Mouse (Mus musculus) cerebellum, adult 11-12 months (tissue): Measurements from ENCODE around the gene Pcp4l1.

ENCODE experiments used
- DNase-seq: peaks from one replicate; pipeline ENCODE4 v3.0.0; 2022

Pcp4l1 gene

DNA sequence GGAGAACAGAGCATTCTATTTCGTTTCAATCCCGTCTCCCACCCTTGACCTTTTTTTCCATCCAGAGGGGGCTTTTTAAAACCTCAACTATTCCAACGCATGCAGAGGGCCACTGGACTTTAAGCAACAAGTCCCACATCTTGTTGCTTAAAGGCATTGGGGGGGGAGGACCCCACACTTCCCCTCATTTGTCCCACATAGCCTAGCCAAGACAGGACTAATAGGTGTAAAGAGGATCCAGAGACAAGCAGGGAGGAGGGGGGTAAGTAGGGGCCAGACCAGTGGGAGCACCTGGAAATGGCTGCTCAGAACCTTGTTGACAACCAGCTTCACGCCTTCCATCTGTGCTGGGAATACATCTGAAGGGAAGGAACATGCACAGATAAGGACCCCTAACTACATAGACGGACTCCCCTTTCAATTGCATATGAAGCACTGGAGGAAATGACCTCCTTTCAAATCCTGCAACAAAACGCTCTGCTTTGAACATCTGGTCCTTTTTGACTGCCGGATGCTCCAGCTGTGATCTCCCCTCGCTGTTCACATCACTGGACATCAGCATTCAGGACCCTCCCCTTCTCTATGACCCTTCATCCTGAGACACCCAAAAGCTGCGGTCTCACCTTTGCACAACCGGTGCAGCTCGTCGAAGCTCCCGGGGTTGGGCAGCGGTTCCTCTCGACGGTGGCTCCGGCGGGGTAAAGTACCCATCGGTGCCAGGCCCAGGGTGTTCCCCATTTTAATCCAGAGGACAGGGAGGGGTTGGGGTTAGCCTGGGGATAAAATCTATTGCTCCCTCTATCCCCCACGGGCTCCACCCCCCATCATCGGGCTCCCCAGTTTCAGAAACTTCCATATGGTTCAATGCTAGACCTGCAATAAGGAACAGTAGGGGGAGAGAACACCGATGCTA is 25.5 kb upstream of the Pcp4l1 start:
- DNase-seq: peak; percentile 50

DNA sequence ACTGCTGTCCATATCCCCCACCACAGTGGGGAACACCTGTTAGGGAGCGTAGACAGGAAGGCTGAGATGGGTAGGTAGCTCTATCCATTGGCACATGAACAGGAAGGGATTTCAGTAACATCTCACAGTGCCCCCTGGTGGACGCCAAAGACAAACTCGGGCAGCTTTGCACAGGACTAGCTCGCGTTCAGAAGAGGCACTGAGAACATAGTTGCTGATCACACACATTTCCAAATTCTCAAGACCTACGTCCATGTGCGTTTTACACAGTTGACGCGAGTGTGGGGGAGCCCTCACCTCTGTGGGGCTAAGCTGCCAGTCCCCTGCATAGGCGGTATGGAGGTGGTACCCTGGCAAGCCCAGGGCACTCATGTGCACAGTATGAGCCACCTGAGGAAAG is 24.8 kb upstream of the Pcp4l1 start:
- DNase-seq: peak; percentile 82

DNA sequence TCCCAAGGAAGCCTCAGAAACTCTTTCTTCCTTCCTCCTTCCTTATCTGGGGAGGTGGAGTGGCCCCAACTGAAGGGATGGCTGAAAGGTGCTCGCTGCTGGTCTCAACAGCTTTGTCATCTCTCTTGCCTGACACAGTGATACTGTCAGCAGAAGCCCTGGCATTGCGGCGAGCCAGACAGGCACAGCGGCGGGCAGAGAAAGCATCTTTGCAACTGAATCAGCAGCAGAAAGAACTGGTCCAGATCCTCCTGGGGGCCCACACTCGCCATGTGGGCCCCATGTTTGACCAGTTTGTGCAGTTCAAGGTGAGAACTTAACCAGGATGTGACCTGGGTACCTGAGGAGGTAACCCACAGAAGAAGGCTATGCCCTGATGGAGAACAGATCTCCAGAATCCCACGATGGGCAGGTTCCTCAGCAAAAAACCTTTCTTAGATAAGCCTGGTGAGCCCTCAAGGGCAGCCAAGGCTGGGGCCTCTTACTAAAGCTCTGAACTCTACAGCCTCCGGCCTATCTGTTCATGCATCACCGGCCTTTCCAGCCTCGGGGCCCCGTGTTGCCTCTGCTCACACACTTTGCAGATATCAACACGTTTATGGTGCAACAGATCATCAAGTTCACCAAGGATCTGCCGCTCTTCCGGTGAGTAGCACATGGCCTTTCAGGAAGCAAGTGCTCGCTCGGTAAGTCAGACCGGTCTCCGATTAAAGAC is 20.3 kb upstream of the Pcp4l1 start:
- no peak for DNase-seq

DNA sequence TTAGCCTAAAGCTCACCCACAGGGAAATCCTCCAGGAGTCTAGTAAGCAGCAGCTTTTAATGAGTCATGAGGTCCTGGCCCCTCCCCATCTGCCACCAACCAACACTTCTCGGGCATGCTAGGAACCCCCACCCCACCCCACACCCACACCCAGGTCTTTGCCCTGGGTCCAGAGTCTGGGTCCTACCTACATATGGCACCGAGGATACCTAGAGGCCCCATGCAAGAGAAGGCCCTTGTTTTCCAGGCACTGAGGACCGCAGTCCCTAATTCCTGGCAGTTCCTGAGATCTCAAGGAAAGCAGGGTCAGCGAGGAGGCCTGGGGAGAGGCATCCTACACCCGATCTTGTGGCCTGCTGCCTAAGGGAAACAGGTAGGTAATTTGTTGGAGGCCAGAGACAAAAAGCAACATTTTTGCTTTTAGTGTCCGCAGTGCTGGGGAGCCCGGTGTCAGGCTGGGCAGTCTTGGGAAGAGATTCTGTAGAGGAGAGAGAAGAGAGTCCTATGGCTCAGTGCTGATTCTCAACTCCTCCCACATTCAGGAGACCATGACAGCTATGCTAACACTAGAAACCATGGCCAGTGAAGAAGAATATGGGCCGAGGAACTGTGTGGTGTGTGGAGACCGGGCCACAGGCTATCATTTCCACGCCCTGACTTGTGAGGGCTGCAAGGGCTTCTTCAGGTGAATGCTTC is 17.9 kb upstream of the Pcp4l1 start, which contains the start of gene Nr1i3:
Gene Nr1i3, plus strand, starts transcription at position 170 of the 696 bp plus-strand sequence.
- DNase-seq: no peak

DNA sequence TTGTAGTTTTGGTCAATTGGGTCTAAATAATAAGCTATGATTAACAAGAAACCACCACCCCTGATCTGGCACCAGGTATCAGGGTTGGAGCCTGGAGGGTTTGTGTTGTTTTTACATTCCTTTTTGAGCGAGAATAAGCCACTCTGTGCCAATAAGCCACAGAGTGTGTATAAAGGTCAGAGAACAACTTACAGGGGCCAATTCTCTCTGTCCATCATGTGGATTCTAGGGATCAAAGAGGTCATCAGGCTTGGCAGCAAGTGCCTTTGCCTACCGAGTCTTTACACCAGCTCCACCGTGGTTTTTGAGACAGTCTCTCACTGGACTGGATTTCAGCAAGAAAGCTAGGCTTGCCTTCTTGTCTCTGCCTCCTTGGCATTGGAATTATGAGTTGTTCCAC is 16.8 kb upstream of the Pcp4l1 start:
- DNase-seq: no peak

DNA sequence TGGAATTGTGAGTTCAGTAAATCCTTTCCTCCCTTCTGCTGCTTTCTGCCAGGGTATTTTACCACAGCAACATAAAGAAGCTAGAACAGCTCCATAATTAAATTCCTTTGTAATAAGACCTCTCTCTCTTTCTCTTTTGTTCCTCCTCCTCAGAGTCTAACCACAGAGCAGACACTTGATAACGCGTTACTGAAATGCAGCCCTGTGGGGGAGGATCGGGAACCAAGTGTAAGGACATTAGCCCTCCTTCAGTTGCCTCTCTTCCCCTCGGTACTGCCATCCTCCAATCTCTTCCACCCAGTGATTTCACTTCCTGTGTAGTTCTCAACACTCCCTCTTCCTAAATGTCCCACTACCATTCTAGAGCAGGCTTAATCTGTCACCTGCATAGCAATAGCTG is 13.3 kb upstream of the Pcp4l1 start:
- no peak for DNase-seq

DNA sequence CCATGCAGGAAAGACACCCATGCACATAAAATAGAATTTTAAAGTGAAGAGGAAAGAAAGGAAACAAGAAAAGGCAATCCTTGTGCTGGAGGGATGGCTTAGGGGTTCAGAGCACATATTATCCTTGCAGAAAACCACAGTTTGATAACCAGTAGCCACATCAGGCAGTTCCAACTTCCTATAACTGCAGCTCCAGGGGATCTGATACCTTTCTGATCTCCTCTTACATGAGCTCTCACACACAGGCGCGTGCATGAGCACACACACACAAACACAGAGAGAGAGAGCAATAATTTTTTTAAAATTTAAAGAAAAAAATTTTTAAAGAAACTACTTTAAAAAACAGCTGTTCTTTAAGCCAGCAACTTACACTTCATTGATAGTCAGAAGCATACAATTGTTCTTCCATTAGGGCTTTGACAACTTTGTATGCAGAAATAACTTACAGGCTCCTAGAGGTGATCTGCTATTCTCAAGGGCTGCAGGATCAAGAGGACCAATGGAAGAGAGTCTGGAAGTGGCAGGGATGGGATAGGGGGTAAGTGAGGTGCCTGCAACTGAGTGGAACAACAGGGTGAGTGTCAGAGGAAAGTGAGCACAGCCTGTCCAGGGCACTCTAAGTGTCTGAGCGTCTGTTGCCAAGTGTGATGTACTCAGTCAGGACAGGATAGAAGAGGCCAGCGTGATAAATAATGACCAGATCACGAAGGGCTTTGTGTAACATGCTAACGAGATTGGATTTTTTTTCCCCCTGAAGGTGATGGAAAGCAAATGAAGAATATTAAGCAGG is 9.8 kb upstream of the Pcp4l1 start:
- DNase-seq: no peak

DNA sequence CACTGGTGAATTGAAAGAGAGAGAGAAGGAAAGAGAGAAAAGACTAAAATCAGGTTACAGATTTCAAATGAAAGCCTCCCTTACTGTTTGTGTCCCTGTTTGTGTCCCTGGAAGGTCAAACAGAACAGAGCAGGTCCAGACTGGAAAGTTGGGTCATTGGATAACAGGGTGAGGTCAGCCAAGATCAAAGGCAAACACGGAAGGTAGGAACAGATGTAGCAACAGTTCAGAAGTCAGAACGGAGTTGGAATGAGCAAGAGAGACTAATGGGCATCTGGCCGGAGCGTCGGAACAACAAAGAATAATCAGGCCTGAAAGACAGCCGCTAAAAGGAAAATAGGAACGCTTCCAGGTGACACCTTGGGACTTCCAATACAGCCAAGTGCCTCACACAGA is 8.2 kb upstream of the Pcp4l1 start:
- DNase-seq: no peak

DNA sequence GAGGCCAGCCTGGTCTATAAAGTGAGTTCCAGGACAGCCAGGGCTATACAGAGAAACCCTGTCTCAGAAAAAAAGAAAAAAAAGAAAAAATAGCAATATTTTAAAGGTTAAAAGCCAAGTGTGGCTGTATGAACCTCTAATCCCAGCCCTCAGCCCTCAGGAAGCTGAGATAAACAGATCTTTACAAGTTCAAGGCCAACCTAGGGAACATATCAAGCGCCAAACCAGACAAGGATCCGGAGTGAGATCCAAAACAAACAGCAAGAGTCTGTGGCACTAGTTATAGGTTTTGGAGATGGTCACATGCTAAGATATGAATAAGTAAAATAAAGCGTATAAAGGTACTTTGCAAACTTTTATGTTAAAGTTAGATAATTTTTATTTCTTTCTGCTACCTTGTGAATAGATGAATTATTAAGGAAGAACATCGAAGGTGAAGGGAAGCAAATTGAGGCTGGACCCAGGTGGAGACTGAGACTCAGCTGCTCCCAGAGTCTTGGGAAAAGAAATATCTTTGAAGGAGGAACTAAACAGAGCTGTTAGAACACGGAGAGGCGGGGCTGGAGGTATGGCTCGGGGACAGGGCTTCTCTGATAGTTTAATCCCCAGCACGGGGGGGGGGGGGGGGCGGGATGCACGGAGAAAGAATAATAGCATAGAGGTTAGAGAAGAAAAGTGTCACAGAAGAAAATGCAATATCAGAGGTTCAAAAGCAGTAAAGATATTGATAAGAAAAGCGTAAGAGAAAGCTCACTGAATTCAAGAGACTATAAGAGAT is 7.6 kb upstream of the Pcp4l1 start:
- no peak for DNase-seq

DNA sequence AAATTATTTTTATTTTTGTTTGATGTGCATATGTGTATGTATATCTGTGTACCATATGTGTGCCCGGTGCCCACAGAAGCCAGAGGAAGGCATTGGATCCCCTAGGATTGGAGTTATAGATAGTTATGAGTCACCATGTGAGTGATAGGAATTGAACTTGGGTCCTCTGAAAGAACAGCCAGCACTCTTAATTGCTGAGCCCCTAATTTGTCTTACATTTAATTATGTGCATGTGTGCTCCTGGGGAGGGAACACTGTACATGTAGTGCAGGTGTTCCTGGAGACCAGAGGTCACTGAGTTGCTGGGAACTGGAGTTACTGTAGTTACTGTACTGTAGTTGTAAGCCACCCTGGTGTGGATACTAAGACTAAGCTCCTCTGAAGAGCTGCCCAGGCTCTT is 4.7 kb upstream of the Pcp4l1 start:
- no peak for DNase-seq

DNA sequence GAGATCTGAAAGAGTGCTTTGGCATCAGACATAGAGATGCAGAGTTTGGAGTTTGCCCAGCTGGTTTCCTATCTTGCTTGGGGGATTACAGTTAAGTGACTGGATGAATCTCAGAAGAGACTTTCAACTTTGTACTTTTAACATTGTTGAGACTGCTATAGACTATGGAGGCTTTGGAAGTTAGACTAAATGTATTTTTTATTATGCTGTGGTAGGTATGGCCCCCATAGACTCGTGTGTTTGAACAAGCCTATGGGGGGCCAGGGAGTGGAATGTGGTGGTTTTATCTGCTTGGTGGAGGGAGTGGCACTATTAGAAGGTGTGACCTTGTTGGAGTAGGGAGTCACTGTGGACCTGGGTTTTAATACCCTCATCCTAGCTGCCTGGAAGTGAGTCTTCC is 3.5 kb upstream of the Pcp4l1 start:
- DNase-seq: no peak

DNA sequence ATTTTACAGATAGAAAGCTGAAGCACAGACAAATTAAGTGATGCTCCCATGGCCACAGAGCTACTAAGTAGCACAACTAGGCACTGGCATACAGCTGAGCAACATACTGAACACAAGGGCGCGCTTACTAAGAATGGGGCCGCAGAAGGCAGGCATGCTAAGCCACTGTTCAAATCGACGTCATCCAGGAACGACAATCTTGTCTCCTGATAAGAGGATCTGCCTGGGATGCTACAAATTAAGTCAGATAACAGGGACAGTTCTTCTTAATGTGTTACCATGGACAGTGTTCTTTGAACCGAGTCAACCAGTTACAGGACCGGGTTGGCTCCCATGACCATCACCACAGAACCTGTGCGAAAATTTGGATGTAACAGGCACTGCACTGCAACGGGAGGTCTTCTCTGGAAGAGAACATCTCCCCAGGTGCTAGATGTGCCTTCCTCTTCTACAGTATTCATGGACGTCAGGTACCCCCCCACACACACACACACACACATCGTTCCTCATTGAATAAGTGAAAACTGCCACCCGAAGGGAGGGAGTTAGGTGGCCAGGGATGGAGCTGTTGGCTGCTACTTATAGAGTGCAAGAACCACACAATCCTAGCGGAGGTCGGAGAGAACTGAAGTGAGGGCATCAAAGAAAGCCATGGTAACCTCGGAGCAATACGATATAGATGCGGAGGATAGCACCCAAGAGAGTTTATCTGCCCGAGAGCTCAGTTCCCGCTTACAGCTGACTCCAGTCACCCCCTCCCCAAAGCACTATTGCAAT is 834 bp downstream of the Pcp4l1 start:
- DNase-seq: no peak

DNA sequence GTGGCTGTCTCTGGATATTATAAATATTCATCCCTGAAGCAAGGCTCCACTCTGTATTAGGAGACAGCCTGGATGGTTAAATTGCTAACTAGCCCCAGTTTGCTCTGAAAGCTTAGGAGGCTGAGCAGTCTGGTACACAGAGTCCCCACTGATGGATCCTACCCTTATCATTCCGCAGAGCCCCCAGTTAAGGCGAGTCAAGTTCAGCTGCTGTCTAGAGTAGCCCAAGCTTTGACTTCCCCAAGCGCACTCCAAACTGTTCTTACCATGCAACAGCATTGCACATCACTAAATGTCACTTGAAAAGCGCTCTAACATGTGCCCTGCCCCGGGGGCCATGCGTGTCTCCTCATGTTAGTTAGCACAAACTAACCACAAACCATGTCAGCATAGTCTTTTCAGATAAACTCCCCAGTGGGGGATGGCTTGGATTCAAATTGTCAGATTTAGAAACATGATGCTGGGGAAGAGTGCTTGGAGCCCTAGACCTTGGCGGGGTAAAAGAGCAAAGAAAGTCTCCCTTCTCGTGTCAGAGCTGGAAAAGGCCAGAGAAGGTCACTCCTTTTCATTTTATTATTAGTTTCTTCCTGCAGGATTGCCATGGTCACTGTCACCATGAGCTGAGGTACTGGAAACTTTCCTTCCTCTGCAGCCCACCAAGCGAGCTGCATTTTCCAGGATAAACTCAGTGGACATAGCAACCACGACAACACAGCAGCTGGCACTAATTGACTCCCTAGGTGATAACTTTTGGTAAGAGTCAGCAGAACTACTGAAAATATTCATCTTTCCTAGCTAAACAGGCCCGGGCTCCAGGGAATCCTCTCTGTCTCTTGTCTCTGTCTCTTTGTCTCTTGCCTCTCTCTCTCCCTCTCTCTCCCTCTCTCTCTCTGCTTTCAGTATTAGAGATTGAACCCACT is 1.9 kb downstream of the Pcp4l1 start:
- no peak for DNase-seq

DNA sequence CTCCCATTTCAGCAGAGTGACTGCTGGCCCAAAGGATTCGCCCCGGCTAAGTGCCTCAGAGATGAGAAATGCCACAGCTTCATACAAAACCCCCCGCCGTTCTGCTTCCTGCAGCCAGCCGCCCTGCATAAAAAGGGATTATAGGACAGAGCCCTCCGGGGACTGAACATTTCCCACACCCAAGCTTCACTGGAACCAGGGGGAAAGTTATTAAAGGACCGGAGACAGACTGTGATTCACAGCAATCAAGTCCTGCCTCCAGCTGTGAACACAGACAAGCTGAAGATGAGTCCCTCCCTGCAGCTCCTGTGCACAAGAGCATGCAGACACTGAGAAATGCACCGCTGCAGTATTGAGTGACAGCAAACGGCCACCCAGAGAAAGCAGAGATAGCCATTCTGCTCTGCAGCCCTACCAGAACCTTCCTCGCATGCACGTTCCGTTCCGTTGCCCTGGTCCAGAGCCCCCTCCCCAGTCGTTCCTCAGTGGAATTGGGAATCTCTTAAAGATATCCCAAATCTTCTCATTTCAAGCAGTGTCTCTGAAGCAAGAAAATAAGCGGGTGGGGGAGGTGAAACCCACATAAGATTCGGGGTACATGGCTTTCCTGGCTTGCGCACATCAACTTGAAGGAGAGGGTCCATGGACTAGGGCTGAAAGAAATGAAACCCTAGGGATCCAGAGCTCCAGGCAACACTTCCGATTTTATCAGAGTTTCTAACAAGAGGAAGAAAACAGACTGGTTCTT is 2.8 kb downstream of the Pcp4l1 start:
- no peak for DNase-seq

DNA sequence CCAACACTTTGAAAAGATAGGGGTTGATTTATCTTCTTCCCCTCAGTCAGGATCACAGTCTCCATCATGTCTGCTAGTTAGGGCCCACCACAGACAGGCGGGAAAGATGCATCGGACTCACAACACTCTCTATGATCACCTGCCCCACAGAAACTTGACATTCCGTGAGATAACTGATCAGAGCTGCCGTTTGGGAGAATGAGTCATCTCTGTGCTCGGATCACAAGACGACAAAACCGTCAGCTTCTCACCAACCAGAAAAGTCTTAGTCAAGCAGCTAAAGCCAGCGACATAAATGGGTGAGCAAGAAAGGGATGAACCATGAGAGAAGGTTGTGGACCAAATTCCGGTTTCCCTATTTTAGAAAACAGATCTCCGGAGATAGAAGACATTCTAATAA is 3.8 kb downstream of the Pcp4l1 start:
- DNase-seq: no peak

DNA sequence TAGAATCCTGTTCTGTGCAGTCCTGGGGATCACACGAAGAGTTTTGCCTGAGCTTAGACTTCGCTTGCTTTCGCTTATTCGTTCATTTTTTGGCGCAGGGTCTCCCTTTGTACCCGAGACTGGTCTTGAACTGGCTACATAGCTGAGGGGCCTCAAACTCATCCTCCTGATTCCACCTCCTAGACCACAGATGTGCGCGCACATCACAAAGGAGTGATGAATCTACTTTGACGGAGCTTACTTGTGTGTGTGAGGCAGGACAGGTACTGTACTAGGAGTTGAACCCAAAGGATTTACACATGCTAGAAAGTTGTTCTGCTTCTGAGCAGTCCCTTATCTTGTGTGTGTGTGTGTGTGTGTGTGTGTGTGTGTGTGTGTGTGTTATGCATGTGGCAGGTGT is 5.2 kb downstream of the Pcp4l1 start:
- DNase-seq: no peak

DNA sequence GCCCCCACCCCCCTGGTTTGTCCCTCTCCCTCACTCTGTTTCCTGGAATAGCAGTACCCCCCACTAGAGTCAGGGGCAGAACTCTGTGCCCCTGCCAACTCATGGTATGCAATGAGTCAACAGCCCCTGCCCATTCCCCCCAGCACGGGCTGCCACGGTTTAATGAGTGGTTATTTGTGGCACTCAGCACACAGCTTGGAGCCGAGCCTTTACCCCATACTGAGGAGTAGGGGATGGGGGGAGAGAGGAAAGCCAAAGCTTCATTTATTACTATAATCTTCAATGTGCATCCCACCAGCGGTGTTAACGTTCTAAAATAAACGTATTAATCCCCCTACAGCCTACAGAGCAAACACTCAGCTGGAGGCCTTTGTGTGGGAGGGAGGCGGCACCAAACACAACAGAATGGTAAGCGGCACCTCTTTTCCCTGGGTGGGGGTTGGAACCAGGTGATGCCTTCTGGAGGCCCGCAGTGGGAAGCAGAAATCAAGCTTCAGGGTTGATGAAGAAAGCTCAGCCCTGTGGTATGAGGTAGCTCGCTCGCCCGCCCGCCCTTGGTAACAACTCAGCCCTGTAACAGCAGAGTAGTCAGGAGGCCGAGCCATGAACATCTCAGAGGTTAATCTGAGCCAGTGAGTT is 6.5 kb downstream of the Pcp4l1 start:
- DNase-seq: no peak

DNA sequence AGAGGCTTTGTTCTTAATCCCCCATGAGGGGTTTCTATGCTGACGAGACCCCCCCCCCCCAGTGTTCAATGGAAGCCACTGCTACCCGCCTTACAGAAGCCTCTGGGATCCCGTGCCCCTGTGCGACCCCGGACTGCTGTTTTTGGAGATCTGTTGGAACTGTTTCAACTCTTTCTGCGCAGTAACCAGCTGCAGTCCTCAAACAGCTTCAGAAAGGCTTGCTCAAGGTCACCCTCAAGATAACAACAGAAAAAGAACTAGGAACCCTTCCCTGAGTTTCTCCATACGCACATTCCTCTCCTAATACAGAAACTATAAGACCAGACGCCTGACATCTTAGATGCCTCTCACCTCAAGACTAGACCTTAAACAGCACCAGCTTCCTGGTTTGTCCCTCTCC is 7.0 kb downstream of the Pcp4l1 start:
- DNase-seq: no peak
